Mouse (Mus musculus): ENCODE data around the gene Myo16. TPM values are rescaled to one million over a fixed set of nuclear protein-coding genes. Genes with fewer than 3 reads are reported as not detected.

Myo16 gene
- total and polyA plus RNA-seq, 3 experiments, result not detected

DNA sequence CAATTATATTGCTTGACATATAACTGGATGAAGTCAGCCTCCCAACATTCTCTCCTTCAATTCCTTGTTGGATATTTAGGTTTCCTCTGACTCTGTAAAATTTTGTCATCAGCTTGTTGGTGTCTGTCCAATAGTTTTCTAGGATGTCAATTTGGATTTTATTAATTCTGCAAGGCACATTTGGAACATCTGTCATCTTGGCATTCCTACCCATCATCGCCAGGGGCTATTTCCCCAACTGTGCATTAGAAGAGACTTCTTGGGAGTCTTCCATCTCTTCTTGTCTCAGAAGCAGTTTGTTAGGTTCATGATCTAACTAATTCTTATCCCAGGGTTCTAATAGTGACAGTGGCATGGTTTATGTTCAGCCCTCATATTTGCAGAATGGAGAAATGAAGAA, 196.7 kb downstream of the Myo16 start:
- no peaks in the 10 kb centered on the region for H3K36me3 ChIP-seq (ENCODE audit: control insufficient read depth in 1 of 2, insufficient read depth in 2 of 2, low read length in 2 of 2)
- no peak overlapping the region for H3K4me3 ChIP-seq (ENCODE audit: control insufficient read depth in 1 of 2, insufficient read depth in 1 of 2, low read depth in 2 of 2, low read length in 2 of 2)
- no peak overlapping the region for H3K27ac ChIP-seq (ENCODE audit: control insufficient read depth, low read depth, low read length)
- H3K9ac ChIP-seq (ENCODE audit: control insufficient read depth, low read depth, low read length, poor library complexity, severe bottlenecking), result no peak overlapping the region
- H3K9me3 ChIP-seq (replicated peaks; ENCODE audit: insufficient read depth, low read length), result no peaks in the 10 kb centered on the region
- no peaks in the 10 kb centered on the region for H3K4me1 ChIP-seq (ENCODE audit: control insufficient read depth in 1 of 2, insufficient read depth in 2 of 2, low read length in 2 of 2)
- no peak for DNase-seq (ENCODE audit: low read depth, low spot score)
- H3K27me3 ChIP-seq (ENCODE audit: control insufficient read depth in 1 of 2, insufficient read depth in 2 of 2, low read length in 2 of 2), result no peaks in the 10 kb centered on the region
- TF ChIP-seq GABPA (IDR thresholded peaks at IDR 0.05; ENCODE audit: low read depth, low read length) (no peak), HCFC1 (IDR thresholded peaks at IDR 0.05; ENCODE audit: low read depth, low read length) (no peak), RAD21 (IDR thresholded peaks at IDR 0.05; ENCODE audit: low read depth, low read length) (no peak), ZMIZ1 (IDR thresholded peaks at IDR 0.05; ENCODE audit: low read depth, low read length) (no peak), POLR2AphosphoS2 (IDR thresholded peaks at IDR 0.05; ENCODE audit: low read length) (no peak)
- no peaks in the 10 kb centered on the region for H3K79me2 ChIP-seq (ENCODE audit: control insufficient read depth, insufficient read depth, low read length, poor library complexity)

DNA sequence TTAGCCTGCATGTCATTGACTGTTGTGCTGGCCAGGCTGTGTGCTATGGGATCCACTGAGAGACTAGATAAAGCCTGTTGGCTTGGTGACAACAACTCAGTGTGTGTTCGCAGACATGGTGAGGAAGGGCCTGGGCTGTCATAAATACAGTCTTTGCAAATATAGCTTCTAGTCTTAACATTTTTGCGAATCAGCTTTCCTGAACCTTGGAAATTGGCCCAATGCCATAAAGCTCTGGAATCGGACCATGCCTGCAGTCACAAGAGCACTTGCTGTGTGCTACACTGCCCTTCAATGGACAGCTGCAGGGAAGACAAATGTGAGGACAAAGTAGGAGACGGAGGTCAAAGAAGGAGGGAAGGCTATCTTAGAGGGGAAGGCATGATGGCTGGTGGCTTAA, 205.0 kb downstream of the Myo16 start:
- H3K9ac ChIP-seq (ENCODE audit: control insufficient read depth, low read depth, low read length, poor library complexity, severe bottlenecking), result no peak overlapping the region
- no peak for DNase-seq (ENCODE audit: low read depth, low spot score)
- H3K4me1 ChIP-seq (ENCODE audit: control insufficient read depth in 1 of 2, insufficient read depth in 2 of 2, low read length in 2 of 2), result no peaks in the 10 kb centered on the region
- no peak overlapping the region for H3K4me3 ChIP-seq (ENCODE audit: control insufficient read depth in 1 of 2, insufficient read depth in 1 of 2, low read depth in 2 of 2, low read length in 2 of 2)
- TF ChIP-seq MAX (IDR thresholded peaks at IDR 0.05; ENCODE audit: low read length), result no peak
- TF ChIP-seq ZMIZ1 (IDR thresholded peaks at IDR 0.05; ENCODE audit: low read depth, low read length), result no peak
- TF ChIP-seq POLR2AphosphoS2 (IDR thresholded peaks at IDR 0.05; ENCODE audit: low read length), result no peak
- no peak for TF ChIP-seq UBTF (IDR thresholded peaks at IDR 0.05; ENCODE audit: borderline replicate concordance, insufficient read depth, low read depth, low read length)
- no peak for TF ChIP-seq ZNF384 (IDR thresholded peaks at IDR 0.05; ENCODE audit: low read depth, low read length)
- TF ChIP-seq MAZ (IDR thresholded peaks at IDR 0.05; ENCODE audit: low read depth, low read length), result no peak
- TF ChIP-seq BHLHE40 (IDR thresholded peaks at IDR 0.05; ENCODE audit: borderline replicate concordance, low read depth, low read length), result no peak
- no peak for TF ChIP-seq MYC (IDR thresholded peaks at IDR 0.05; ENCODE audit: low read depth, low read length)
- TF ChIP-seq HCFC1 (IDR thresholded peaks at IDR 0.05; ENCODE audit: low read depth, low read length), result no peak
- no peak for TF ChIP-seq POLR2A (IDR thresholded peaks at IDR 0.05; ENCODE audit: control insufficient read depth in 1 of 2, insufficient read depth in 1 of 2, low read depth in 1 of 2, low read length in 2 of 2, poor library complexity in 1 of 2)
- no peak for TF ChIP-seq EP300 (IDR thresholded peaks at IDR 0.05; ENCODE audit: low read depth in 1 of 2, low read length in 2 of 2)
- TF ChIP-seq USF1 (IDR thresholded peaks at IDR 0.05; ENCODE audit: low read depth, low read length), result no peak
- TF ChIP-seq CTCF (IDR thresholded peaks at IDR 0.05 in 2 of 3, conservative IDR thresholded peaks at IDR 0.05 in 1 of 3; ENCODE audit: control insufficient read depth in 1 of 3, insufficient read depth in 1 of 3, low read depth in 2 of 3, low read length in 3 of 3, poor library complexity in 1 of 3, severe bottlenecking in 1 of 3), result no peak
- no peak for TF ChIP-seq CHD2 (IDR thresholded peaks at IDR 0.05; ENCODE audit: low read length)
- TF ChIP-seq GATA1 (IDR thresholded peaks at IDR 0.05; ENCODE audit: low read depth, low read length), result no peak
- no peak for TF ChIP-seq E2F4 (IDR thresholded peaks at IDR 0.05; ENCODE audit: borderline replicate concordance, low read depth, low read length)
- no peak for TF ChIP-seq USF2 (IDR thresholded peaks at IDR 0.05; ENCODE audit: borderline replicate concordance in 1 of 2, insufficient read depth in 1 of 2, low read depth in 1 of 2, low read length in 2 of 2)
- TF ChIP-seq NELFE (IDR thresholded peaks at IDR 0.05; ENCODE audit: low read depth, low read length), result no peak
- H3K27me3 ChIP-seq (ENCODE audit: control insufficient read depth in 1 of 2, insufficient read depth in 2 of 2, low read length in 2 of 2), result no peaks in the 10 kb centered on the region
- H3K27ac ChIP-seq (ENCODE audit: control insufficient read depth, low read depth, low read length), result no peak overlapping the region
- no peaks in the 10 kb centered on the region for H3K36me3 ChIP-seq (ENCODE audit: control insufficient read depth in 1 of 2, insufficient read depth in 2 of 2, low read length in 2 of 2)
- H3K9me3 ChIP-seq (replicated peaks; ENCODE audit: insufficient read depth, low read length), result no peaks in the 10 kb centered on the region
- H3K79me2 ChIP-seq (ENCODE audit: control insufficient read depth, insufficient read depth, low read length, poor library complexity), result no peaks in the 10 kb centered on the region
